Mouse (Mus musculus): ENCODE data around the gene Slco2a1. TPM values are rescaled to one million over a fixed set of nuclear protein-coding genes. Genes with fewer than 3 reads are reported as not detected.

Slco2a1 gene
- polyA plus RNA-seq, 1 experiment, result 2.4 TPM

GRCm38 (mm10) chr9:103112471-103113271 lies 124.2 kb downstream of the Slco2a1 start:
- TF ChIP-seq POLR2A (IDR thresholded peaks at IDR 0.05; ENCODE audit: control insufficient read depth, low read depth, low read length), result no peak
- TF ChIP-seq CTCF (IDR thresholded peaks at IDR 0.05; ENCODE audit: control insufficient read depth, insufficient read depth, insufficient replicate concordance, low read depth, low read length), result no peak
- H3K27me3 ChIP-seq (ENCODE audit: control insufficient read depth, insufficient read depth, low read length), result no peaks in the 10 kb centered on the region
- H3K4me1 ChIP-seq (ENCODE audit: control insufficient read depth, insufficient read depth, low read length), result peaks cover 23% of the 10 kb centered on the region
- H3K4me3 ChIP-seq (ENCODE audit: control insufficient read depth, low read depth, low read length), result peak overlapping the region; percentile 89
- H3K36me3 ChIP-seq (ENCODE audit: control insufficient read depth, insufficient read depth, low read length), result no peaks in the 10 kb centered on the region
- H3K27ac ChIP-seq (ENCODE audit: control insufficient read depth, insufficient read depth, low read depth, low read length), result no peak overlapping the region

- H3K4me1 ChIP-seq (ENCODE audit: control insufficient read depth, insufficient read depth, low read length), result peaks cover 23% of the 10 kb centered on the region
- TF ChIP-seq CTCF (IDR thresholded peaks at IDR 0.05; ENCODE audit: control insufficient read depth, insufficient read depth, insufficient replicate concordance, low read depth, low read length), result no peak
- H3K36me3 ChIP-seq (ENCODE audit: control insufficient read depth, insufficient read depth, low read length), result no peaks in the 10 kb centered on the region
- no peak overlapping the region for H3K4me3 ChIP-seq (ENCODE audit: control insufficient read depth, low read depth, low read length)
- no peak overlapping the region for H3K27ac ChIP-seq (ENCODE audit: control insufficient read depth, insufficient read depth, low read depth, low read length)
- H3K27me3 ChIP-seq (ENCODE audit: control insufficient read depth, insufficient read depth, low read length), result no peaks in the 10 kb centered on the region
Observed at GRCm38 (mm10) chr9:103113351-103113750, 124.8 kb downstream of the Slco2a1 start.

GRCm38 (mm10) chr9:103114326-103114725 lies 125.8 kb downstream of the Slco2a1 start:
- Histone ChIP-seq H3K4me1 (ENCODE audit: control insufficient read depth, insufficient read depth, low read length) (peaks cover 23% of the 10 kb centered on the region), H3K27ac (ENCODE audit: control insufficient read depth, insufficient read depth, low read depth, low read length) (no peak overlapping the region), H3K4me3 (ENCODE audit: control insufficient read depth, low read depth, low read length) (no peak overlapping the region), H3K36me3 (ENCODE audit: control insufficient read depth, insufficient read depth, low read length) (no peaks in the 10 kb centered on the region), H3K27me3 (ENCODE audit: control insufficient read depth, insufficient read depth, low read length) (no peaks in the 10 kb centered on the region)
- no peak for TF ChIP-seq POLR2A (IDR thresholded peaks at IDR 0.05; ENCODE audit: control insufficient read depth, low read depth, low read length)
- no peak for TF ChIP-seq CTCF (IDR thresholded peaks at IDR 0.05; ENCODE audit: control insufficient read depth, insufficient read depth, insufficient replicate concordance, low read depth, low read length)

GRCm38 (mm10) chr9:103114901-103115300 lies 126.4 kb downstream of the Slco2a1 start:
- TF ChIP-seq POLR2A (IDR thresholded peaks at IDR 0.05; ENCODE audit: control insufficient read depth, low read depth, low read length) (no peak), CTCF (IDR thresholded peaks at IDR 0.05; ENCODE audit: control insufficient read depth, insufficient read depth, insufficient replicate concordance, low read depth, low read length) (no peak)
- Histone ChIP-seq H3K27me3 (ENCODE audit: control insufficient read depth, insufficient read depth, low read length) (no peaks in the 10 kb centered on the region), H3K27ac (ENCODE audit: control insufficient read depth, insufficient read depth, low read depth, low read length) (no peak overlapping the region), H3K4me1 (ENCODE audit: control insufficient read depth, insufficient read depth, low read length) (peaks cover 23% of the 10 kb centered on the region), H3K36me3 (ENCODE audit: control insufficient read depth, insufficient read depth, low read length) (no peaks in the 10 kb centered on the region), H3K4me3 (ENCODE audit: control insufficient read depth, low read depth, low read length) (no peak overlapping the region)

GRCm38 (mm10) chr9:103116941-103117340 lies 128.4 kb downstream of the Slco2a1 start:
- Histone ChIP-seq H3K4me3 (ENCODE audit: control insufficient read depth, low read depth, low read length) (no peak overlapping the region), H3K36me3 (ENCODE audit: control insufficient read depth, insufficient read depth, low read length) (no peaks in the 10 kb centered on the region), H3K4me1 (ENCODE audit: control insufficient read depth, insufficient read depth, low read length) (peaks cover 14% of the 10 kb centered on the region), H3K27me3 (ENCODE audit: control insufficient read depth, insufficient read depth, low read length) (no peaks in the 10 kb centered on the region), H3K27ac (ENCODE audit: control insufficient read depth, insufficient read depth, low read depth, low read length) (no peak overlapping the region)
- TF ChIP-seq POLR2A (IDR thresholded peaks at IDR 0.05; ENCODE audit: control insufficient read depth, low read depth, low read length) (no peak), CTCF (IDR thresholded peaks at IDR 0.05; ENCODE audit: control insufficient read depth, insufficient read depth, insufficient replicate concordance, low read depth, low read length) (no peak)

- no peak for TF ChIP-seq CTCF (IDR thresholded peaks at IDR 0.05; ENCODE audit: control insufficient read depth, insufficient read depth, insufficient replicate concordance, low read depth, low read length)
- TF ChIP-seq POLR2A (IDR thresholded peaks at IDR 0.05; ENCODE audit: control insufficient read depth, low read depth, low read length), result no peak
- Histone ChIP-seq H3K4me1 (ENCODE audit: control insufficient read depth, insufficient read depth, low read length) (peaks cover 8% of the 10 kb centered on the region), H3K27ac (ENCODE audit: control insufficient read depth, insufficient read depth, low read depth, low read length) (no peak overlapping the region), H3K36me3 (ENCODE audit: control insufficient read depth, insufficient read depth, low read length) (no peaks in the 10 kb centered on the region), H3K4me3 (ENCODE audit: control insufficient read depth, low read depth, low read length) (no peak overlapping the region), H3K27me3 (ENCODE audit: control insufficient read depth, insufficient read depth, low read length) (no peaks in the 10 kb centered on the region)
Observed at GRCm38 (mm10) chr9:103117495-103117894, 129.0 kb downstream of the Slco2a1 start.

GRCm38 (mm10) chr9:103117951-103118350 lies 129.4 kb downstream of the Slco2a1 start:
- no peak overlapping the region for H3K27ac ChIP-seq (ENCODE audit: control insufficient read depth, insufficient read depth, low read depth, low read length)
- no peaks in the 10 kb centered on the region for H3K36me3 ChIP-seq (ENCODE audit: control insufficient read depth, insufficient read depth, low read length)
- no peak for TF ChIP-seq CTCF (IDR thresholded peaks at IDR 0.05; ENCODE audit: control insufficient read depth, insufficient read depth, insufficient replicate concordance, low read depth, low read length)
- no peak for TF ChIP-seq POLR2A (IDR thresholded peaks at IDR 0.05; ENCODE audit: control insufficient read depth, low read depth, low read length)
- H3K27me3 ChIP-seq (ENCODE audit: control insufficient read depth, insufficient read depth, low read length), result no peaks in the 10 kb centered on the region
- peaks cover 4% of the 10 kb centered on the region for H3K4me1 ChIP-seq (ENCODE audit: control insufficient read depth, insufficient read depth, low read length)
- no peak overlapping the region for H3K4me3 ChIP-seq (ENCODE audit: control insufficient read depth, low read depth, low read length)
